Mouse (Mus musculus): ENCODE measurements around the gene Olfr476. TPM values are rescaled to one million over a fixed set of nuclear protein-coding genes. Genes with fewer than 3 reads are reported as not detected.

Gene Olfr476
- not detected in 4 replicates for total RNA-seq (2023)

GRCm38 (mm10) chr7:107964503-107964902 is at the start of gene Olfr476:
Gene Olfr476, plus strand, starts transcription at chr7:107964803.

GRCm38 (mm10) chr7:107930146-107930545 is 34.5 kb upstream of the Olfr476 start, which contains the start of gene Olfr473:
Gene Olfr473, plus strand, starts transcription at chr7:107930446.

GRCm38 (mm10) chr7:107954343-107954742 is 10.3 kb upstream of the Olfr476 start, which contains the start of gene Olfr474:
Gene Olfr474, plus strand, starts transcription at chr7:107954643.

GRCm38 (mm10) chr7:107986393-107986792 is 21.8 kb downstream of the Olfr476 start, which contains the start of gene Olfr477:
Gene Olfr477, plus strand, starts transcription at chr7:107986693.

Other genes with a start within 250 kb of the Olfr476 start
- not detected in 4 replicates for gene Cyb5r2, start 206.8 kb upstream of the Olfr476 start, total RNA-seq (2023)
- gene Ovch2, start 163.6 kb upstream of the Olfr476 start, total RNA-seq (2023) = not detected in 4 replicates
- gene Olfr467, start 152.5 kb upstream of the Olfr476 start, total RNA-seq (2023) = not detected in 4 replicates
- not detected in 4 replicates for gene Olfr469, start 139.3 kb upstream of the Olfr476 start, total RNA-seq (2023)
- gene Olfr470, start 117.3 kb upstream of the Olfr476 start, total RNA-seq (2023) = not detected in 4 replicates
- 0.09 to 0.14 TPM in 2 of 4 replicates, not detected in the others for gene Olfr472, start 66.9 kb upstream of the Olfr476 start, total RNA-seq (2023)
- gene Olfr473, start 34.4 kb upstream of the Olfr476 start, total RNA-seq (2023) = not detected in 4 replicates
- gene Olfr474, start 10.2 kb upstream of the Olfr476 start, total RNA-seq (2023) = not detected in 4 replicates
- gene Olfr477, start 21.9 kb downstream of the Olfr476 start, total RNA-seq (2023) = not detected in 4 replicates
- gene Olfr478, start 69.2 kb downstream of the Olfr476 start, total RNA-seq (2023) = not detected in 4 replicates
- gene Olfr479, start 85.9 kb downstream of the Olfr476 start, total RNA-seq (2023) = not detected in 4 replicates
- not detected in 4 replicates for gene Olfr480, start 102.5 kb downstream of the Olfr476 start, total RNA-seq (2023)
- not detected in 4 replicates for gene Olfr481, start 115.1 kb downstream of the Olfr476 start, total RNA-seq (2023)
- gene Olfr482, start 132.8 kb downstream of the Olfr476 start, total RNA-seq (2023) = 0.77 to 1.7 TPM (median 1.5 TPM) in 4 replicates
- gene Olfr483, start 136.0 kb downstream of the Olfr476 start, total RNA-seq (2023) = not detected in 4 replicates
- gene Olfr484, start 162.6 kb downstream of the Olfr476 start, total RNA-seq (2023) = not detected in 4 replicates
- gene Olfr485, start 195.1 kb downstream of the Olfr476 start, total RNA-seq (2023) = not detected in 4 replicates
- not detected in 4 replicates for gene Olfr486, start 207.9 kb downstream of the Olfr476 start, total RNA-seq (2023)
- gene Olfr487, start 249.8 kb downstream of the Olfr476 start, total RNA-seq (2023) = not detected in 4 replicates

Measured in B cell, adult 62 days (primary cell).